Mouse (Mus musculus) erythroblast, embryonic 14.5 days (primary cell): ENCODE data around the gene Klhl36. TPM values are rescaled to one million over a fixed set of nuclear protein-coding genes. Genes with fewer than 3 reads are reported as not detected.

Experiments used
- H3K27me3 ChIP-seq: 2 replicates; pipeline ENCODE4 v1.6.1; 2012; ENCODE audit warnings: inconsistent platforms; ENCODE audit not compliant: control insufficient read depth
- H3K36me3 ChIP-seq: 2 replicates; pipeline ENCODE4 v1.6.1; 2012; ENCODE audit warnings: mild to moderate bottlenecking, inconsistent platforms; ENCODE audit not compliant: control insufficient read depth
- H3K4me1 ChIP-seq: 2 replicates; pipeline ENCODE4 v1.6.1; 2012; ENCODE audit warnings: inconsistent platforms; ENCODE audit not compliant: control insufficient read depth
- H3K4me3 ChIP-seq: replicated peaks from 2 replicates; pipeline ENCODE3; 2012; ENCODE audit warnings: moderate library complexity, mild to moderate bottlenecking, inconsistent platforms
- H3K9me3 ChIP-seq: 2 replicates; pipeline ENCODE4 v1.6.1; 2012; ENCODE audit warnings: low read length, inconsistent platforms, mixed read lengths; ENCODE audit not compliant: control insufficient read depth
- GATA1 ChIP-seq: IDR thresholded peaks from 2 replicates; pipeline ENCODE4 v1.6.1; 2012; ENCODE audit warnings: low read length, inconsistent platforms, mixed read lengths
- TAL1 ChIP-seq: IDR thresholded peaks from 3 replicates; pipeline ENCODE4 v1.6.1; 2012; ENCODE audit warnings: low read length, inconsistent platforms, mixed read lengths
- polyA plus RNA-seq: library from polyadenylated mRNA; stranded (reverse); fragments of >175 nt; gene quantifications from 2 replicates; pipeline ENCODE4 v1.2.3, GENCODE M21; 2012

Gene Klhl36
- polyA plus RNA-seq, 1 experiment, result 0.12 TPM

GRCm38 (mm10) chr8:119824809-119825273 is 37.2 kb upstream of the Klhl36 start:
- H3K27me3 ChIP-seq, result peaks cover 9% of the 10 kb centered on the region
- TF ChIP-seq GATA1, result no peak
- TF ChIP-seq TAL1, result no peak
- no peaks in the 10 kb centered on the region for H3K9me3 ChIP-seq
- peaks cover 20% of the 10 kb centered on the region for H3K4me1 ChIP-seq
- no peak overlapping the region for H3K4me3 ChIP-seq
- H3K36me3 ChIP-seq, result peaks cover 2% of the 10 kb centered on the region; the same call in 1 of the 2 replicates

- H3K27me3 ChIP-seq, result peaks cover 9% of the 10 kb centered on the region
- no peak for TF ChIP-seq TAL1
- no peak for TF ChIP-seq GATA1
- H3K4me3 ChIP-seq, result no peak overlapping the region
- no peaks in the 10 kb centered on the region for H3K9me3 ChIP-seq
- H3K4me1 ChIP-seq, result peaks cover 22% of the 10 kb centered on the region
- peaks cover 2% of the 10 kb centered on the region; the same call in 1 of the 2 replicates for H3K36me3 ChIP-seq
These were observed 35.9 kb upstream of the Klhl36 start for GRCm38 (mm10) chr8:119825950-119826730.

GRCm38 (mm10) chr8:119826982-119827381 is 35.1 kb upstream of the Klhl36 start:
- H3K27me3 ChIP-seq, result peaks cover 9% of the 10 kb centered on the region
- H3K36me3 ChIP-seq, result peaks cover 2% of the 10 kb centered on the region; the same call in 1 of the 2 replicates
- peaks cover 22% of the 10 kb centered on the region for H3K4me1 ChIP-seq
- H3K9me3 ChIP-seq, result no peaks in the 10 kb centered on the region
- H3K4me3 ChIP-seq, result no peak overlapping the region
- TF ChIP-seq TAL1, result no peak
- TF ChIP-seq GATA1, result no peak

- Histone ChIP-seq H3K4me1 (peaks cover 24% of the 10 kb centered on the region), H3K9me3 (no peaks in the 10 kb centered on the region), H3K36me3 (no peaks in the 10 kb centered on the region), H3K4me3 (no peak overlapping the region), H3K27me3 (peaks cover 9% of the 10 kb centered on the region)
- TF ChIP-seq GATA1, result no peak
- TF ChIP-seq TAL1, result no peak
These were observed 34.3 kb upstream of the Klhl36 start for GRCm38 (mm10) chr8:119827721-119828153.

- Histone ChIP-seq H3K36me3 (no peaks in the 10 kb centered on the region), H3K27me3 (peaks cover 9% of the 10 kb centered on the region), H3K9me3 (no peaks in the 10 kb centered on the region), H3K4me1 (peaks cover 24% of the 10 kb centered on the region), H3K4me3 (no peak overlapping the region)
- TF ChIP-seq TAL1 (no peak), GATA1 (no peak)
These were observed 33.1 kb upstream of the Klhl36 start for GRCm38 (mm10) chr8:119829015-119829414.

- H3K4me3 ChIP-seq, result no peak overlapping the region
- TF ChIP-seq GATA1 (no peak), TAL1 (no peak)
- peaks cover 9% of the 10 kb centered on the region for H3K27me3 ChIP-seq
- H3K36me3 ChIP-seq, result no peaks in the 10 kb centered on the region
- H3K4me1 ChIP-seq, result peaks cover 24% of the 10 kb centered on the region
- H3K9me3 ChIP-seq, result no peaks in the 10 kb centered on the region
These were observed 32.6 kb upstream of the Klhl36 start for GRCm38 (mm10) chr8:119829420-119829819.

- no peak overlapping the region for H3K4me3 ChIP-seq
- H3K9me3 ChIP-seq, result no peaks in the 10 kb centered on the region
- peaks cover 24% of the 10 kb centered on the region for H3K4me1 ChIP-seq
- H3K36me3 ChIP-seq, result no peaks in the 10 kb centered on the region
- H3K27me3 ChIP-seq, result peaks cover 9% of the 10 kb centered on the region
- TF ChIP-seq TAL1 (no peak), GATA1 (no peak)
These were observed 32.0 kb upstream of the Klhl36 start for GRCm38 (mm10) chr8:119829870-119830580.

- Histone ChIP-seq H3K36me3 (no peaks in the 10 kb centered on the region), H3K4me1 (peaks cover 24% of the 10 kb centered on the region)
- TF ChIP-seq GATA1, result no peak
- TF ChIP-seq TAL1, result no peak
These were observed 31.5 kb upstream of the Klhl36 start for GRCm38 (mm10) chr8:119830589-119830988.

GRCm38 (mm10) chr8:119831336-119831995 is 30.6 kb upstream of the Klhl36 start:
- peaks cover 24% of the 10 kb centered on the region for H3K4me1 ChIP-seq
- H3K36me3 ChIP-seq, result no peaks in the 10 kb centered on the region

More at GRCm38 (mm10) chr8:119830589-119830988, 31.5 kb upstream of the Klhl36 start:
- no peaks in the 10 kb centered on the region for H3K9me3 ChIP-seq
- peaks cover 9% of the 10 kb centered on the region for H3K27me3 ChIP-seq
- no peak overlapping the region for H3K4me3 ChIP-seq

More at GRCm38 (mm10) chr8:119831336-119831995, 30.6 kb upstream of the Klhl36 start:
- H3K27me3 ChIP-seq, result peaks cover 10% of the 10 kb centered on the region
- H3K9me3 ChIP-seq, result no peaks in the 10 kb centered on the region
- no peak for TF ChIP-seq TAL1
- no peak for TF ChIP-seq GATA1
- H3K4me3 ChIP-seq, result no peak overlapping the region
